Mouse (Mus musculus): ENCODE measurements around the gene Nefh. TPM values are rescaled to one million over a fixed set of nuclear protein-coding genes. Genes with fewer than 3 reads are reported as not detected.

Gene Nefh
- polyA plus RNA-seq, 1 experiment from 2014 or later = 0.16 TPM

- 63% methylated on average over 2 of the region's 2 CpGs for WGBS (ENCODE audit: insufficient replicate concordance)
- no peak overlapping the region for H3K27ac ChIP-seq (ENCODE audit: low read depth)
These were observed 18.5 kb upstream of the Nefh start for GRCm38 (mm10) chr11:4966325-4966724.

GRCm38 (mm10) chr11:4963099-4963808, 15.4 kb upstream of the Nefh start:
- ATAC-seq = no peak
- H3K36me3 ChIP-seq (replicated peaks; ENCODE audit: insufficient read depth, low read length) = no peaks in the 10 kb centered on the region

More at GRCm38 (mm10) chr11:4966325-4966724, 18.5 kb upstream of the Nefh start:
- Histone ChIP-seq H3K4me1 (ENCODE audit: insufficient read depth) (peaks cover 4% of the 10 kb centered on the region; the same call in 1 of the 2 replicates), H3K4me2 (ENCODE audit: low read depth, low read length) (no peak overlapping the region), H3K27me3 (ENCODE audit: insufficient read depth, low read length) (no peaks in the 10 kb centered on the region), H3K4me3 (ENCODE audit: low read depth, low read length) (no peak overlapping the region), H3K9ac (replicated peaks) (no peak overlapping the region), H3K9me3 (ENCODE audit: low read length) (no peaks in the 10 kb centered on the region), H3K36me3 (replicated peaks; ENCODE audit: insufficient read depth, low read length) (no peaks in the 10 kb centered on the region)
- DNase-seq = no peak
- TF ChIP-seq EP300 (IDR thresholded peaks at IDR 0.05; ENCODE audit: low read depth) = no peak
- TF ChIP-seq CTCF (IDR thresholded peaks at IDR 0.05; ENCODE audit: low read depth) = no peak
- no peak for ATAC-seq

GRCm38 (mm10) chr11:4953918-4954317, 6.1 kb upstream of the Nefh start:
- Histone ChIP-seq H3K27me3 (ENCODE audit: insufficient read depth, low read length) (peaks cover 45% of the 10 kb centered on the region), H3K27ac (ENCODE audit: low read depth) (no peak overlapping the region), H3K4me1 (ENCODE audit: insufficient read depth) (no peaks in the 10 kb centered on the region), H3K4me2 (ENCODE audit: low read depth, low read length) (no peak overlapping the region), H3K4me3 (ENCODE audit: low read depth, low read length) (no peak overlapping the region), H3K36me3 (replicated peaks; ENCODE audit: insufficient read depth, low read length) (no peaks in the 10 kb centered on the region), H3K9ac (replicated peaks) (no peak overlapping the region), H3K9me3 (ENCODE audit: low read length) (no peaks in the 10 kb centered on the region)
- 2% methylated on average over 8 of the region's 8 CpGs for WGBS (ENCODE audit: insufficient replicate concordance)
- ATAC-seq = no peak
- TF ChIP-seq CTCF (IDR thresholded peaks at IDR 0.05; ENCODE audit: low read depth) (no peak), EP300 (IDR thresholded peaks at IDR 0.05; ENCODE audit: low read depth) (no peak)
- DNase-seq = no peak

More at GRCm38 (mm10) chr11:4963099-4963808, 15.4 kb upstream of the Nefh start:
- Histone ChIP-seq H3K4me2 (ENCODE audit: low read depth, low read length) (no peak overlapping the region), H3K27me3 (ENCODE audit: insufficient read depth, low read length) (no peaks in the 10 kb centered on the region), H3K4me1 (ENCODE audit: insufficient read depth) (peaks cover 4% of the 10 kb centered on the region; the same call in 1 of the 2 replicates), H3K9me3 (ENCODE audit: low read length) (no peaks in the 10 kb centered on the region), H3K4me3 (ENCODE audit: low read depth, low read length) (no peak overlapping the region), H3K9ac (replicated peaks) (no peak overlapping the region), H3K27ac (ENCODE audit: low read depth) (no peak overlapping the region)
- 56% methylated on average over 6 of the region's 6 CpGs for WGBS (ENCODE audit: insufficient replicate concordance)
- TF ChIP-seq EP300 (IDR thresholded peaks at IDR 0.05; ENCODE audit: low read depth) (no peak), CTCF (IDR thresholded peaks at IDR 0.05; ENCODE audit: low read depth) (no peak)
- DNase-seq = no peak

GRCm38 (mm10) chr11:4953401-4953800, 5.5 kb upstream of the Nefh start:
- ATAC-seq (no peak), DNase-seq (no peak)
- 8% methylated on average over 5 of the region's 6 CpGs for WGBS (ENCODE audit: insufficient replicate concordance)
- TF ChIP-seq EP300 (IDR thresholded peaks at IDR 0.05; ENCODE audit: low read depth) (no peak), CTCF (IDR thresholded peaks at IDR 0.05; ENCODE audit: low read depth) (no peak)
- no peak overlapping the region for H3K4me2 ChIP-seq (ENCODE audit: low read depth, low read length)
- no peak overlapping the region for H3K4me3 ChIP-seq (ENCODE audit: low read depth, low read length)
- no peaks in the 10 kb centered on the region for H3K36me3 ChIP-seq (replicated peaks; ENCODE audit: insufficient read depth, low read length)
- no peaks in the 10 kb centered on the region for H3K9me3 ChIP-seq (ENCODE audit: low read length)
- H3K4me1 ChIP-seq (ENCODE audit: insufficient read depth) = no peaks in the 10 kb centered on the region
- H3K27me3 ChIP-seq (ENCODE audit: insufficient read depth, low read length) = peaks cover 50% of the 10 kb centered on the region
- no peak overlapping the region for H3K9ac ChIP-seq (replicated peaks)
- H3K27ac ChIP-seq (ENCODE audit: low read depth) = no peak overlapping the region

- DNase-seq (peak; percentile 71), ATAC-seq (no peak)
- peaks cover 87% of the 10 kb centered on the region for H3K27me3 ChIP-seq (ENCODE audit: insufficient read depth, low read length)
These were observed 1.6 kb upstream of the Nefh start for GRCm38 (mm10) chr11:4949256-4950044.

GRCm38 (mm10) chr11:4948792-4949191, 928 bp upstream of the Nefh start:
- Histone ChIP-seq H3K4me1 (ENCODE audit: insufficient read depth) (peaks cover 14% of the 10 kb centered on the region), H3K36me3 (replicated peaks; ENCODE audit: insufficient read depth, low read length) (no peaks in the 10 kb centered on the region), H3K27me3 (ENCODE audit: insufficient read depth, low read length) (peaks cover 87% of the 10 kb centered on the region), H3K9ac (replicated peaks) (no peak overlapping the region), H3K4me2 (ENCODE audit: low read depth, low read length) (no peak overlapping the region), H3K27ac (ENCODE audit: low read depth) (no peak overlapping the region), H3K4me3 (ENCODE audit: low read depth, low read length) (no peak overlapping the region), H3K9me3 (ENCODE audit: low read length) (no peaks in the 10 kb centered on the region)
- WGBS (ENCODE audit: insufficient replicate concordance) = 30% methylated on average over 8 of the region's 8 CpGs
- ATAC-seq = no peak
- TF ChIP-seq EP300 (IDR thresholded peaks at IDR 0.05; ENCODE audit: low read depth) = no peak
- no peak for TF ChIP-seq CTCF (IDR thresholded peaks at IDR 0.05; ENCODE audit: low read depth)
- no peak for DNase-seq

More at GRCm38 (mm10) chr11:4949256-4950044, 1.6 kb upstream of the Nefh start:
- no peak overlapping the region for H3K4me2 ChIP-seq (ENCODE audit: low read depth, low read length)
- H3K9ac ChIP-seq (replicated peaks) = no peak overlapping the region
- H3K4me3 ChIP-seq (ENCODE audit: low read depth, low read length) = no peak overlapping the region
- no peaks in the 10 kb centered on the region for H3K9me3 ChIP-seq (ENCODE audit: low read length)
- H3K4me1 ChIP-seq (ENCODE audit: insufficient read depth) = peaks cover 14% of the 10 kb centered on the region
- no peaks in the 10 kb centered on the region for H3K36me3 ChIP-seq (replicated peaks; ENCODE audit: insufficient read depth, low read length)
- 7% methylated on average over 23 of the region's 23 CpGs for WGBS (ENCODE audit: insufficient replicate concordance)
- TF ChIP-seq EP300 (IDR thresholded peaks at IDR 0.05; ENCODE audit: low read depth) (no peak), CTCF (IDR thresholded peaks at IDR 0.05; ENCODE audit: low read depth) (no peak)
- H3K27ac ChIP-seq (ENCODE audit: low read depth) = no peak overlapping the region

All from liver, postnatal 0 days (tissue).